Mouse (Mus musculus): ENCODE results near the gene Rab40c. TPM values are rescaled to one million over a fixed set of nuclear protein-coding genes. Genes with fewer than 3 reads are reported as not detected.

Gene Rab40c
- total and polyA plus RNA-seq, 2 experiments from 2014 or later = 31.4 to 46.1 TPM

- Histone ChIP-seq H3K27me3 (ENCODE audit: insufficient read depth, low read length) (no peaks in the 10 kb centered on the region), H3K36me3 (ENCODE audit: insufficient read depth) (peaks cover 7% of the 10 kb centered on the region), H3K9me3 (ENCODE audit: low read length) (no peaks in the 10 kb centered on the region), H3K4me1 (ENCODE audit: insufficient read depth) (peaks cover 9% of the 10 kb centered on the region; the same call in 1 of the 2 replicates), H3K4me2 (ENCODE audit: low read depth) (peak overlapping the region; percentile 77), H3K4me3 (ENCODE audit: low read depth, low read length) (peak overlapping the region; percentile 81), H3K27ac (ENCODE audit: low read depth, low read length) (peak overlapping the region; percentile 84), H3K9ac (peak overlapping the region; percentile 93)
- ATAC-seq (peak; percentile 87), DNase-seq (peak; percentile 83)
- 3% methylated on average over 54 of the region's 54 CpGs for WGBS
- no peak for TF ChIP-seq CTCF (IDR thresholded peaks at IDR 0.05; ENCODE audit: low read depth)
Observed at GRCm38 (mm10) chr17:25941511-25942241, 22.1 kb upstream of the Rab40c start.

GRCm38 (mm10) chr17:25934526-25934925, 15.0 kb upstream of the Rab40c start:
- Histone ChIP-seq H3K4me1 (ENCODE audit: insufficient read depth) (no peaks in the 10 kb centered on the region), H3K9me3 (ENCODE audit: low read length) (no peaks in the 10 kb centered on the region), H3K4me2 (ENCODE audit: low read depth) (no peak overlapping the region), H3K4me3 (ENCODE audit: low read depth, low read length) (no peak overlapping the region), H3K9ac (no peak overlapping the region), H3K27me3 (ENCODE audit: insufficient read depth, low read length) (no peaks in the 10 kb centered on the region), H3K36me3 (ENCODE audit: insufficient read depth) (peaks cover 63% of the 10 kb centered on the region), H3K27ac (ENCODE audit: low read depth, low read length) (no peak overlapping the region)
- no peak for ATAC-seq
- WGBS = 86% methylated on average over 1 of the region's 1 CpGs
- no peak for TF ChIP-seq CTCF (IDR thresholded peaks at IDR 0.05; ENCODE audit: low read depth)
- DNase-seq = no peak

- TF ChIP-seq CTCF (IDR thresholded peaks at IDR 0.05; ENCODE audit: low read depth) = no peak
- Histone ChIP-seq H3K4me3 (ENCODE audit: low read depth, low read length) (no peak overlapping the region), H3K36me3 (ENCODE audit: insufficient read depth) (peaks cover 26% of the 10 kb centered on the region), H3K4me1 (ENCODE audit: insufficient read depth) (0 out of 2 replicates have a peak, but pooled peaks cover 3% of the 10 kb centered on the region), H3K9me3 (ENCODE audit: low read length) (no peaks in the 10 kb centered on the region), H3K9ac (no peak overlapping the region), H3K27me3 (ENCODE audit: insufficient read depth, low read length) (no peaks in the 10 kb centered on the region), H3K27ac (ENCODE audit: low read depth, low read length) (no peak overlapping the region), H3K4me2 (ENCODE audit: low read depth) (no peak overlapping the region)
- 77% methylated on average over 2 of the region's 2 CpGs for WGBS
- ATAC-seq = no peak
- no peak for DNase-seq
Observed at GRCm38 (mm10) chr17:25925348-25925747, 5.8 kb upstream of the Rab40c start.

- ATAC-seq = no peak
- Histone ChIP-seq H3K9ac (no peak overlapping the region), H3K4me3 (ENCODE audit: low read depth, low read length) (no peak overlapping the region), H3K4me1 (ENCODE audit: insufficient read depth) (peaks cover 18% of the 10 kb centered on the region; the same call in 1 of the 2 replicates), H3K27me3 (ENCODE audit: insufficient read depth, low read length) (no peaks in the 10 kb centered on the region), H3K36me3 (ENCODE audit: insufficient read depth) (peaks cover 11% of the 10 kb centered on the region), H3K27ac (ENCODE audit: low read depth, low read length) (no peak overlapping the region), H3K4me2 (ENCODE audit: low read depth) (no peak overlapping the region), H3K9me3 (ENCODE audit: low read length) (no peaks in the 10 kb centered on the region)
- WGBS = 76% methylated on average over 5 of the region's 5 CpGs
- DNase-seq = no peak
- no peak for TF ChIP-seq CTCF (IDR thresholded peaks at IDR 0.05; ENCODE audit: low read depth)
Observed at GRCm38 (mm10) chr17:25922120-25922519, 2.6 kb upstream of the Rab40c start.

- Histone ChIP-seq H3K4me1 (ENCODE audit: insufficient read depth) (peaks cover 18% of the 10 kb centered on the region; the same call in 1 of the 2 replicates), H3K27me3 (ENCODE audit: insufficient read depth, low read length) (no peaks in the 10 kb centered on the region), H3K27ac (ENCODE audit: low read depth, low read length) (peak overlapping the region; percentile 92), H3K36me3 (ENCODE audit: insufficient read depth) (no peaks in the 10 kb centered on the region), H3K9me3 (ENCODE audit: low read length) (no peaks in the 10 kb centered on the region), H3K4me3 (ENCODE audit: low read depth, low read length) (peak overlapping the region; percentile 88), H3K9ac (peak overlapping the region; percentile 81), H3K4me2 (ENCODE audit: low read depth) (peak overlapping the region; percentile 81)
- TF ChIP-seq CTCF (IDR thresholded peaks at IDR 0.05; ENCODE audit: low read depth) = no peak; the same call in 1 of the 2 replicates
- under 1% methylated on average over 35 of the region's 40 CpGs for WGBS
- DNase-seq (peak; percentile 100), ATAC-seq (peak; percentile 96)
Observed at GRCm38 (mm10) chr17:25919786-25920642, 487 bp upstream of the Rab40c start.

- no peak for DNase-seq
- H3K4me1 ChIP-seq (ENCODE audit: insufficient read depth) = peaks cover 18% of the 10 kb centered on the region; the same call in 1 of the 2 replicates
- 87% methylated on average over 9 of the region's 9 CpGs for WGBS
- peak overlapping the region; percentile 81 for H3K4me2 ChIP-seq (ENCODE audit: low read depth)
- H3K9ac ChIP-seq = peak overlapping the region; percentile 81
- H3K27me3 ChIP-seq (ENCODE audit: insufficient read depth, low read length) = no peaks in the 10 kb centered on the region
- H3K4me3 ChIP-seq (ENCODE audit: low read depth, low read length) = peak overlapping the region; percentile 88
- ATAC-seq = no peak
- H3K27ac ChIP-seq (ENCODE audit: low read depth, low read length) = no peak overlapping the region
- no peaks in the 10 kb centered on the region for H3K9me3 ChIP-seq (ENCODE audit: low read length)
- TF ChIP-seq CTCF (IDR thresholded peaks at IDR 0.05; ENCODE audit: low read depth) = no peak
- 0 out of 2 replicates have a peak, but pooled peaks cover 5% of the 10 kb centered on the region for H3K36me3 ChIP-seq (ENCODE audit: insufficient read depth)
Observed at GRCm38 (mm10) chr17:25918037-25918750, 1.3 kb downstream of the Rab40c start.

Measured in forebrain, postnatal 0 days (tissue).